Mouse (Mus musculus) midbrain, embryonic 11.5 days (tissue): Measurements from ENCODE around the gene Tagln. TPM values are rescaled to one million over a fixed set of nuclear protein-coding genes. Genes with fewer than 3 reads are reported as not detected.

ENCODE experiments used
- ATAC-seq: fragments of 200-750 bp; cut with Nextera tagmentation; 2 replicates; pipeline ENCODE4 v1.8.0; 2017; ENCODE audit warnings: moderate TSS enrichment, moderate library complexity; ENCODE audit not compliant: low FRiP score
- DNase-seq: peaks from one replicate; pipeline ENCODE4 v3.0.0; 2015; ENCODE audit warnings: low spot score; ENCODE audit errors: missing footprints
- H3K27ac ChIP-seq: fragments of 300-500 bp; sonication (generic); 2 replicates; pipeline ENCODE4 v1.5.1; 2014; ENCODE audit warnings: low read depth, low read length
- H3K27me3 ChIP-seq: fragments of 300-500 bp; sonication (generic); 2 replicates; pipeline ENCODE4 v1.6.1; 2014; ENCODE audit warnings: mild to moderate bottlenecking, low read length, moderate library complexity, mixed read lengths; ENCODE audit not compliant: control insufficient read depth, insufficient read depth
- H3K36me3 ChIP-seq: fragments of 300-500 bp; sonication (generic); 2 replicates; pipeline ENCODE4 v1.6.1; 2014; ENCODE audit warnings: mild to moderate bottlenecking, low read length, moderate library complexity, mixed read lengths; ENCODE audit not compliant: control insufficient read depth, insufficient read depth
- H3K4me1 ChIP-seq: fragments of 300-500 bp; sonication (generic); 2 replicates; pipeline ENCODE4 v1.6.1; 2014; ENCODE audit warnings: low read length; ENCODE audit not compliant: control insufficient read depth, insufficient read depth
- H3K4me2 ChIP-seq: fragments of 300-500 bp; sonication (generic); 2 replicates; pipeline ENCODE4 v1.6.1; 2014; ENCODE audit warnings: mild to moderate bottlenecking, moderate library complexity
- H3K4me3 ChIP-seq: fragments of 300-500 bp; sonication (generic); 2 replicates; pipeline ENCODE4 v1.5.1; 2014; ENCODE audit warnings: low read depth, low read length
- H3K9ac ChIP-seq: fragments of 300-500 bp; sonication (generic); 2 replicates; pipeline ENCODE4 v1.6.1; 2014; ENCODE audit warnings: low read length
- H3K9me3 ChIP-seq: fragments of 300-500 bp; sonication (generic); 2 replicates; pipeline ENCODE4 v1.6.1; 2016; ENCODE audit warnings: low read length; ENCODE audit not compliant: control insufficient read depth
- WGBS: fragments of 180-500 bp; shearing (Covaris S2); extraction: QIAGEN DNeasy Blood & Tissue Kit; methylation state at CpG from one replicate; pipeline ENCODE4 v1.1.7; 2014; 5-methylcytosine and 5-hydroxymethylcytosine counted together
- polyA plus RNA-seq: library from polyadenylated mRNA; unstranded; fragments of >200 nt; fragmentation: Nextera tagmentation; extraction: Ambion mirVana; gene quantifications from 2 replicates; pipeline ENCODE4 v1.2.1, GENCODE M21; 2014

Tagln gene
- polyA plus RNA-seq, 1 experiment from 2014 or later = 27.9 TPM

- no peaks in the 10 kb centered on the region for H3K9me3 ChIP-seq
- H3K4me1 ChIP-seq = no peaks in the 10 kb centered on the region
- ATAC-seq (no peak), DNase-seq (no peak)
- no peak overlapping the region for H3K4me3 ChIP-seq
- no peak overlapping the region for H3K4me2 ChIP-seq
- peaks cover 9% of the 10 kb centered on the region for H3K36me3 ChIP-seq
- no peaks in the 10 kb centered on the region for H3K27me3 ChIP-seq
- 57% methylated on average over 18 of the region's 18 CpGs for WGBS
- no peak overlapping the region for H3K27ac ChIP-seq
- no peak overlapping the region for H3K9ac ChIP-seq
Observed at GRCm38 (mm10) chr9:45941329-45941888, 5.6 kb upstream of the Tagln start.

DNA sequence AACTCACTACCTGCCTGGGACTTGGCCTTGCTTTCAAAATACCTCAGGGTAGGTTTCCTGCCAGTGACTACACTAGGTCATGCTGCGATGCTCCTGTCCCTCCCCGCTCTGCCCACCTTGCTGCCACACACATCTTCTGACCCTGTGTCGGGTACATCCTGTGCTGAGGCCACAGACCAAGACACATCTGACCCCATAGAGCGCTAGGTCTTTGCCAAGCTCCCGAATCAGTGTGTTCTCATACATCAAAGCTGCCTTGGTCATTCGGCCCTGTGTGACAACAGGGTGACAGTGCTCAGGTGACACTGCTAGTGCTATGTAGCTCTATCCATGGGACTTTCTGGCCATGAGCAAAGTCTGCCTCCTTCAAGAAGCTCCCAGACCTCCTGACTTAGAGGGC is 3.9 kb upstream of the Tagln start:
- DNase-seq (no peak), ATAC-seq (no peak)

DNA sequence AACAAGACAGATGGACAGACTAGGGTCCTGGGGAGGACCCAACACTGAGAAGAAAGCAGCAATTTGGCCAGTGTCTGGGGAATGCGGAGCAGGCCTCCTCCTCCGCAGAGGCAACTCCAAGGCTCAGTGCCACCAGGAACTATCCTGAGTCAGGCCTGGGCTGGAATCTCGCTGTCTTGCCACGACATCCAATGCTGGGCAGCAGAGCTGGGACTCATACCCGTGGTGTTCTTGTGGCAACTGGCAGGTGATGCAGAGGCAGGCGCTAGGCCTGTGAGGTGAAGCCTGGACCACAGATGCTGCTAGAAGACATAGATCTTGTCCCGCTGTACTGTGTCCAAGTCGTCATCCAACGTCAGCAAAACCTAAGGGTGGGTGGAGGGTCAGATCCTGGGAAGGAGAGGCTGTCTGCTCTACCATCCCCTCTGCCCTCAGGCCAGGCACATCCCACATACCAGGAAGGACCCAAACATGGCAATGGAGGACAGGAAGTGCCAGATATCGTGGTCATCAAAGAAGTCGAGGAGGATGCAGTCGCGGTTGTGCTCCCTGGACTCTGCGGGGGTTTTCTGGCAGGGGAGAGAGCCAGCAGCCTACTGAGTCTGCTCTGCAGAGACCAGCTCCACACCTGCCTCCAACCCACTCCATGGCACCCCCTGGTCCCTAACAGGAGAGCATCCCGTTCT is 3.2 kb upstream of the Tagln start:
- Histone ChIP-seq H3K4me1 (no peaks in the 10 kb centered on the region), H3K27me3 (no peaks in the 10 kb centered on the region), H3K9me3 (no peaks in the 10 kb centered on the region), H3K36me3 (peaks cover 7% of the 10 kb centered on the region), H3K27ac (no peak overlapping the region), H3K4me2 (no peak overlapping the region), H3K9ac (no peak overlapping the region), H3K4me3 (no peak overlapping the region)
- DNase-seq (no peak), ATAC-seq (no peak)
- WGBS = 91% methylated on average over 15 of the region's 15 CpGs

More for the DNA sequence above, 3.9 kb upstream of the Tagln start:
- Histone ChIP-seq H3K4me3 (no peak overlapping the region), H3K27me3 (no peaks in the 10 kb centered on the region), H3K27ac (no peak overlapping the region), H3K36me3 (peaks cover 7% of the 10 kb centered on the region), H3K4me1 (no peaks in the 10 kb centered on the region), H3K4me2 (no peak overlapping the region), H3K9me3 (no peaks in the 10 kb centered on the region), H3K9ac (no peak overlapping the region)
- WGBS = 93% methylated on average over 6 of the region's 6 CpGs

DNA sequence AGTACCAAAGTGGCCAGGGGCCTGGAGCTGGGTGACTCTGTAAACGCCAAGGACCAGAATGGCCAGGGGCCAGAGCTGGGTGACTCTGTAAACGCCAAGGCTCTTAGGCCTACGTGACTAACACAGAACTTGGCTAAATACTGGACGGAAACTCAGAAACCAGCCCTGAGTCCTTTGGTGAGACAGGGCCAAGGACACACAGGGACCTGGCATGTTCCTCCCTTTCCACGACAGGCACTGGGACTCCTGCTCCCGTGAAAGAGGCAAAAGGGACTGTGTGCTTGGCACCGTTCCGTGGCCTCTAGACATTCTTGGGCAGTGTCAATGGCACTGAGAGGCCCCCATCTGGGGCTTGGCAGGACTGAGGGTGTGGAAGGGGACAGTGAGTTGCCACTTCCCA is 2.2 kb upstream of the Tagln start:
- no peak for ATAC-seq
- no peaks in the 10 kb centered on the region for H3K27me3 ChIP-seq
- no peaks in the 10 kb centered on the region for H3K4me1 ChIP-seq
- H3K9me3 ChIP-seq = no peaks in the 10 kb centered on the region
- H3K4me2 ChIP-seq = no peak overlapping the region
- WGBS = 92% methylated on average over 8 of the region's 8 CpGs
- H3K9ac ChIP-seq = no peak overlapping the region
- H3K4me3 ChIP-seq = no peak overlapping the region
- H3K36me3 ChIP-seq = peaks cover 4% of the 10 kb centered on the region; the same call in 1 of the 2 replicates
- no peak for DNase-seq
- H3K27ac ChIP-seq = no peak overlapping the region

GRCm38 (mm10) chr9:45936883-45937282 is 1.0 kb upstream of the Tagln start:
- H3K9ac ChIP-seq = no peak overlapping the region
- H3K4me1 ChIP-seq = no peaks in the 10 kb centered on the region
- DNase-seq (peak; percentile 86), ATAC-seq (peak; percentile 58; the same call in 1 of the 2 replicates)
- H3K27ac ChIP-seq = no peak overlapping the region
- WGBS = 22% methylated on average over 3 of the region's 3 CpGs
- no peak overlapping the region for H3K4me2 ChIP-seq
- no peaks in the 10 kb centered on the region for H3K9me3 ChIP-seq
- H3K27me3 ChIP-seq = no peaks in the 10 kb centered on the region
- peaks cover 2% of the 10 kb centered on the region; the same call in 1 of the 2 replicates for H3K36me3 ChIP-seq
- no peak overlapping the region for H3K4me3 ChIP-seq

- Histone ChIP-seq H3K4me2 (no peak overlapping the region), H3K9ac (no peak overlapping the region), H3K4me3 (no peak overlapping the region), H3K9me3 (no peaks in the 10 kb centered on the region), H3K27ac (no peak overlapping the region), H3K4me1 (no peaks in the 10 kb centered on the region), H3K27me3 (no peaks in the 10 kb centered on the region), H3K36me3 (peaks cover 3% of the 10 kb centered on the region; the same call in 1 of the 2 replicates)
- WGBS = 85% methylated on average over 11 of the region's 11 CpGs
- DNase-seq (no peak), ATAC-seq (no peak)
Observed at GRCm38 (mm10) chr9:45932571-45933415, 3.1 kb downstream of the Tagln start.

DNA sequence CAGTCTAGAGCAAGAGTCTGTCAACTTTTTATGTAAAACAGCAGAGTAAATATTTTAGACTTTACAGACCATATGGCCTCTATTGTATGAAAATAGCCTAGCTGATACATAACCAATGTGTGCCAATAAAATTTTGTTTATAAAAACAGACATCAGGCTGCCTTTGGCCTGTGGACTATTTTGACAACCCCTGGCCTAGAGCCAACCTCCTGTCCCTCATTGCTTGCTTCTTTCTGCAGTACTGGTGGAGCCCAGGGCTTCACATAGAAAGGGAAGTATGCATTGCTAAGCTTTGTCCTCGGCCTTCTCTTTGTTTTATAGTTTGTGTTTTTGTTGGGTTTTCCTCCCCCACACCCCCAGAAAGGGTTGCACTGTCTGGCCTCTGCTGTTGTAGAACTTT is 3.9 kb downstream of the Tagln start:
- DNase-seq = no peak
- WGBS = 59% methylated on average over 1 of the region's 1 CpGs
- Histone ChIP-seq H3K9me3 (no peaks in the 10 kb centered on the region), H3K27ac (no peak overlapping the region), H3K36me3 (peaks cover 9% of the 10 kb centered on the region; the same call in 1 of the 2 replicates), H3K9ac (no peak overlapping the region), H3K4me1 (no peaks in the 10 kb centered on the region), H3K4me2 (no peak overlapping the region), H3K27me3 (no peaks in the 10 kb centered on the region), H3K4me3 (no peak overlapping the region)
- ATAC-seq = no peak

DNA sequence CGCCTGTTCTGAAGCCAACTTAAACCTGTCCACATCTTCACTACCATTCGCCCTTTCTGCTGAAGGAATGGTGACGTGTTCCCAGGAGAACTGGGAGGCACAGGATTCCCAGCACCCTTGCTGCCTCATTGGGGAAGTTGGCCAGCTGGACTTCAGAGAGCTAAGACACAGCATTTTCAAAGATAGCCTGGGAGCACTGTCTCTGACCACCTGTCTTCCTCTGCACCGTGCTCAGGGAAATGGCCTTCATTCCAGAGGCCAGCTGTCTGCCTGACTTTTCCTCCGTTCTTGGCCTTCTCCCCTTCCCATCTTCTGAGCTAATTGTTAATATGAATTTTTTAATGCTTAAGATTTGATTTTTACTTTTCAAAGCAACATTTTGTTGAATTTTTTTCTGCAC is 6.6 kb downstream of the Tagln start:
- peaks cover 10% of the 10 kb centered on the region; the same call in 1 of the 2 replicates for H3K36me3 ChIP-seq
- H3K27me3 ChIP-seq = no peaks in the 10 kb centered on the region
- H3K4me3 ChIP-seq = no peak overlapping the region
- H3K27ac ChIP-seq = no peak overlapping the region
- H3K9me3 ChIP-seq = no peaks in the 10 kb centered on the region
- DNase-seq (no peak), ATAC-seq (no peak)
- no peaks in the 10 kb centered on the region for H3K4me1 ChIP-seq
- no peak overlapping the region for H3K4me2 ChIP-seq
- no peak overlapping the region for H3K9ac ChIP-seq
- 89% methylated on average over 5 of the region's 5 CpGs for WGBS

DNA sequence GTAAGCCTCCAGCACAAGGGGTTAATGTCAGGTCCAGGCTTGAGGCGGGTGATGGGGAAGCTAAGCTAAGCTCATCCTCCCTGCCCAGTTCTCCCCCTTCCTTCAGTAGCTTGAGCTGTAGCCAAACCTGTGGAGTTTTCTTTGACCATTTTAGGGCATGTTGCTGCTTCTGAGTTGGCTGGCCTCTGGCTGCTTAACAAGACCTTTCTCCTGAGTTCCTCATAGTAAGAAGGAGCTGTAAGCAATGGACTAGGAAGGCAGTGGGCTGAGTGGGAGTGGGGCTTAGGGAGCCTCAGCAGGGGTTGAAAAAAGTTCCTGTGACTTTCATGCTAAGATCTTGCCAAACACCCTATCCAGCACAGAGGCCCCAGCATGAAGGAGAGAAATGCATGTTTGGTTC is 16.0 kb downstream of the Tagln start:
- Histone ChIP-seq H3K36me3 (peaks cover 6% of the 10 kb centered on the region), H3K27me3 (no peaks in the 10 kb centered on the region), H3K4me2 (no peak overlapping the region), H3K9me3 (no peaks in the 10 kb centered on the region), H3K4me3 (no peak overlapping the region), H3K4me1 (no peaks in the 10 kb centered on the region), H3K27ac (no peak overlapping the region), H3K9ac (no peak overlapping the region)
- 67% methylated on average over 1 of the region's 1 CpGs for WGBS
- DNase-seq (no peak), ATAC-seq (no peak)
